Mouse (Mus musculus): ENCODE data around the gene Pla2g12a. TPM values are rescaled to one million over a fixed set of nuclear protein-coding genes. Genes with fewer than 3 reads are reported as not detected.

The Pla2g12a gene
- total and polyA plus RNA-seq, 2 experiments from 2014 or later = 28.5 to 53.3 TPM

- TF ChIP-seq CTCF (IDR thresholded peaks at IDR 0.05; ENCODE audit: low read depth) = no peak
- no peak for ATAC-seq
- 94% methylated on average over 3 of the region's 3 CpGs for WGBS
Measured at GRCm38 (mm10) chr3:129893143-129893542, 14.7 kb downstream of the Pla2g12a start.

GRCm38 (mm10) chr3:129896591-129896990 lies 18.2 kb downstream of the Pla2g12a start:
- ATAC-seq = no peak
- no peak for DNase-seq (ENCODE audit: low spot score)
- H3K9me3 ChIP-seq (ENCODE audit: low read length) = no peaks in the 10 kb centered on the region
- H3K4me3 ChIP-seq (ENCODE audit: low read length) = no peak overlapping the region
- H3K27me3 ChIP-seq (ENCODE audit: insufficient read depth, low read length) = no peaks in the 10 kb centered on the region
- H3K36me3 ChIP-seq (ENCODE audit: insufficient read depth, low read length) = peaks cover 4% of the 10 kb centered on the region; the same call in 1 of the 2 replicates
- H3K4me1 ChIP-seq (ENCODE audit: insufficient read depth, low read length) = no peaks in the 10 kb centered on the region
- H3K9ac ChIP-seq (replicated peaks; ENCODE audit: low read length) = no peak overlapping the region
- no peak overlapping the region for H3K27ac ChIP-seq
- 88% methylated on average over 6 of the region's 6 CpGs for WGBS
- H3K4me2 ChIP-seq (ENCODE audit: low read depth, low read length) = no peak overlapping the region
- no peak for TF ChIP-seq CTCF (IDR thresholded peaks at IDR 0.05; ENCODE audit: low read depth)

More at GRCm38 (mm10) chr3:129893143-129893542, 14.7 kb downstream of the Pla2g12a start:
- H3K36me3 ChIP-seq (ENCODE audit: insufficient read depth, low read length) = peaks cover 11% of the 10 kb centered on the region; the same call in 1 of the 2 replicates
- DNase-seq (ENCODE audit: low spot score) = no peak
- no peaks in the 10 kb centered on the region for H3K9me3 ChIP-seq (ENCODE audit: low read length)
- no peak overlapping the region for H3K9ac ChIP-seq (replicated peaks; ENCODE audit: low read length)
- H3K4me3 ChIP-seq (ENCODE audit: low read length) = no peak overlapping the region
- no peak overlapping the region for H3K27ac ChIP-seq
- H3K27me3 ChIP-seq (ENCODE audit: insufficient read depth, low read length) = no peaks in the 10 kb centered on the region
- H3K4me2 ChIP-seq (ENCODE audit: low read depth, low read length) = no peak overlapping the region
- H3K4me1 ChIP-seq (ENCODE audit: insufficient read depth, low read length) = no peaks in the 10 kb centered on the region

- Histone ChIP-seq H3K9ac (replicated peaks; ENCODE audit: low read length) (no peak overlapping the region), H3K4me2 (ENCODE audit: low read depth, low read length) (no peak overlapping the region), H3K9me3 (ENCODE audit: low read length) (no peaks in the 10 kb centered on the region), H3K36me3 (ENCODE audit: insufficient read depth, low read length) (peaks cover 4% of the 10 kb centered on the region; the same call in 1 of the 2 replicates), H3K4me1 (ENCODE audit: insufficient read depth, low read length) (0 out of 2 replicates have a peak, but pooled peaks cover 6% of the 10 kb centered on the region), H3K4me3 (ENCODE audit: low read length) (no peak overlapping the region), H3K27me3 (ENCODE audit: insufficient read depth, low read length) (no peaks in the 10 kb centered on the region), H3K27ac (no peak overlapping the region)
- no peak for ATAC-seq
- no peak for TF ChIP-seq CTCF (IDR thresholded peaks at IDR 0.05; ENCODE audit: low read depth)
- DNase-seq (ENCODE audit: low spot score) = no peak
- WGBS = 63% methylated on average over 4 of the region's 4 CpGs
Measured at GRCm38 (mm10) chr3:129898886-129899285, 20.5 kb downstream of the Pla2g12a start.

DNA sequence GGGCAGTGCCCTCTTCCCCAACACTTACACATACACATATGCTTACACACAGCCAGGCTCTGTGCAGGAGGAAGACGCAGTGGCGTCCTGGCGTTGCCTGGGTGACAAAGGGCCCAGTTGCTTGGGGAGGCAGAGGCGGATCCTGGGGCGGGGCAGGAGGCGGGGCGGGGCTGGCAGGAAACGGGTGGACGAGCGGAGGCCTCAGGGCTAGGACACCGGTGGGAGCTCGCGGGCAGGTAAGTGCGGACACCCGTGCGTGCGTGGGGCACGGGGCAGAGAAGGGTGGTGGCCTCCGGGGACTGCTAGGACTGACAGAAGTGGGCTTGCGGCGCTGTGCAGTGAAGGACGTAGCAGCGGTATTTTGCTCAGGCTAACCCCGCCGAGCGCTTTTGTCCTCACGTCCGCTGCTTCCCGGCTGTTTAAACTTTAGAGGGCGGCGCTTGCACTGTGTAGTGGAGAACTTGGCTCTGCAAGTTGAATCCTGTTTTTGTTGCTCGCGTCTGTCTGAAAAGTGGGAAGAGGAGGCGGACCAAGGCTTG lies 22.9 kb downstream of the Pla2g12a start, which contains the start of gene Casp6:
Gene Casp6 (plus strand): TSS at position 155 of the 539 bp plus-strand sequence.
- under 1% methylated on average over 33 of the region's 34 CpGs for whole genome bisulfite sequencing
- DNase-seq (ENCODE audit: low spot score) (peak; percentile 59), ATAC-seq (peak; percentile 88)
- Histone ChIP-seq H3K9me3 (ENCODE audit: low read length) (no peaks in the 10 kb centered on the region), H3K27ac (peak within 1 kb of the TSS; percentile 51; the same call in 1 of the 2 replicates), H3K4me1 (ENCODE audit: insufficient read depth, low read length) (0 out of 2 replicates have a peak, but pooled peaks cover 6% of the 10 kb centered on the region), H3K36me3 (ENCODE audit: insufficient read depth, low read length) (no peaks in the 10 kb centered on the region), H3K4me3 (ENCODE audit: low read length) (peak within 1 kb of the TSS; percentile 51), H3K4me2 (ENCODE audit: low read depth, low read length) (peak within 1 kb of the TSS; percentile 75), H3K9ac (replicated peaks; ENCODE audit: low read length) (peak within 1 kb of the TSS; percentile 48), H3K27me3 (ENCODE audit: insufficient read depth, low read length) (no peaks in the 10 kb centered on the region)
- TF ChIP-seq CTCF (IDR thresholded peaks at IDR 0.05; ENCODE audit: low read depth) = no peak

- WGBS = 93% methylated on average over 3 of the region's 3 CpGs
- DNase-seq (ENCODE audit: low spot score) = no peak
Measured at GRCm38 (mm10) chr3:129903369-129903768, 25.0 kb downstream of the Pla2g12a start.

DNA sequence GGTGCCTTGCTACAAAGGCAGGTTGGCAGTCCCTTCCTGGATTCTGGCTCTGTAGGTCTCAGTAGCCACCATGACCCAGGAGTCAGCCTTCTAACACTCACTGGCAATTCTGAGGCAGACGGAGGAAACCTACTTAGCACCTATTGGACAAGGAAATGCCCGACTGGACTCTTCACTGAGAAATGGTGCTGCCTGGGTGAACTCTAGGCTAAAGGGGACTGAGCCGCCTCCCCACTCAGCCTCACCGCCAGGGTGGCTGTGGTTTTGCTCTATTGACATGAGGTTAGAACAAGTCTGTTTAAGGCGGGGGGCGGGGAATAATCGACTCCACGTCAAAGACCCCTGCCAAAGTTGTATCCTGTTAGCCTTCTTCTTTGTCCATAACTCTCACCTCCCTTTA lies 25.5 kb downstream of the Pla2g12a start:
- no peak overlapping the region for H3K4me2 ChIP-seq (ENCODE audit: low read depth, low read length)
- no peaks in the 10 kb centered on the region for H3K36me3 ChIP-seq (ENCODE audit: insufficient read depth, low read length)
- H3K9ac ChIP-seq (replicated peaks; ENCODE audit: low read length) = no peak overlapping the region
- WGBS = 89% methylated on average over 8 of the region's 8 CpGs
- no peaks in the 10 kb centered on the region for H3K9me3 ChIP-seq (ENCODE audit: low read length)
- no peaks in the 10 kb centered on the region for H3K27me3 ChIP-seq (ENCODE audit: insufficient read depth, low read length)
- no peak overlapping the region for H3K4me3 ChIP-seq (ENCODE audit: low read length)
- no peak for DNase-seq (ENCODE audit: low spot score)
- no peak for ATAC-seq
- H3K4me1 ChIP-seq (ENCODE audit: insufficient read depth, low read length) = 0 out of 2 replicates have a peak, but pooled peaks cover 6% of the 10 kb centered on the region
- TF ChIP-seq CTCF (IDR thresholded peaks at IDR 0.05; ENCODE audit: low read depth) = no peak
- H3K27ac ChIP-seq = no peak overlapping the region

More at GRCm38 (mm10) chr3:129903369-129903768, 25.0 kb downstream of the Pla2g12a start:
- no peak for TF ChIP-seq CTCF (IDR thresholded peaks at IDR 0.05; ENCODE audit: low read depth)
- no peak overlapping the region for H3K27ac ChIP-seq
- H3K9ac ChIP-seq (replicated peaks; ENCODE audit: low read length) = no peak overlapping the region
- H3K36me3 ChIP-seq (ENCODE audit: insufficient read depth, low read length) = no peaks in the 10 kb centered on the region
- no peak overlapping the region for H3K4me2 ChIP-seq (ENCODE audit: low read depth, low read length)
- ATAC-seq = no peak
- no peaks in the 10 kb centered on the region for H3K9me3 ChIP-seq (ENCODE audit: low read length)
- no peaks in the 10 kb centered on the region for H3K27me3 ChIP-seq (ENCODE audit: insufficient read depth, low read length)
- H3K4me1 ChIP-seq (ENCODE audit: insufficient read depth, low read length) = 0 out of 2 replicates have a peak, but pooled peaks cover 6% of the 10 kb centered on the region
- H3K4me3 ChIP-seq (ENCODE audit: low read length) = no peak overlapping the region
